Mouse (Mus musculus): ENCODE results near the gene Plek.
"Not testable (repeated sequence)": the region's sequence is repeated elsewhere in the genome, so short reads cannot be mapped to it uniquely, and the experiment has no call there.

The Plek gene

DNA sequence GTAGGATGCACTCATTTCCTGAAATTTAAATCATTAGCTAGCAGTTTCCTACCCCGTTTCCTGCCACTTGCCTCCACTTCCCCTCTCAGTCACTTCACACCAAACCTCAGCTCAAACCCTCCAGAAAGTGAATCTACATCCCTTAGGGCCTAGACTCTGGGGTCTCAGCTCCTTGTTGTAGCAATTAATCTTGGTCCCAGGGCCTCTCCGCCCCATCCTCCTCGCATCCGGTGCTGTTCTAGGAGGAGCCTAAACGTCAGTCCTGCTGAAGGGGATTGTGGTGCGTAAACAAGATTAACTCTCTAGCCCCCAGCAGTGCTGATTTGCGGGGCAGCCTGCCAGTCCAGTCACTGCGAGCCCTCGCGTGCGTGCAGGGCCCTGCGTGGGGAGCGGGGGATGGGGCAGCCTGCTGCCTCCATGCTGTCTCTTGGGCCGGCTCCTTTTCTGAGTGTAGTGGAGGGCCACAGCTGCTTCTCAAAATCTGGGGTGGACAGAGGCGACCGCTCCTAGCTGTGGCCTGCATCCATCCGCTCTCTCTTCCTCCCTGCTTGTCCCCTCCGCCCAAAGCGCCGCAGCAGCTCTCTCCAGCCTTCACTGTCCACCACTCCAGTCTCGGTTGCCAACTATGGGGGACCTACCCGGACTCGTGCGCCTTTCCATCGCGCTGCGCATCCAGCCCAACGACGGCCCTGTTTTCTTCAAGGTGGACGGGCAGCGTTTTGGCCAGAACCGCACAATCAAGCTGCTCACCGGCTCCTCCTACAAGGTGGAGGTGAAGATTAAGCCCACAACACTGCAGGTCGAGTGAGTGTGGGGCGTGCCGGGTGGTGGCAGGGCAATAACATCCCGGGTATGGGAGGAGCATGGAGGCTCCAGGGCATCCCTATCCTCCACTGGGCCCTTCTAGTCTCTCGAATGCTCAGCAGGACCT, at the start of gene Plek, which contains the start of gene Cnrip1:
Gene Plek, minus strand, starts transcription at position 837 of the 931 bp plus-strand sequence.
Gene Cnrip1, plus strand, starts transcription at position 42 of the 931 bp plus-strand sequence.
- peak; percentile 36 for DNase-seq (ENCODE audit: low read depth, low spot score)

DNA sequence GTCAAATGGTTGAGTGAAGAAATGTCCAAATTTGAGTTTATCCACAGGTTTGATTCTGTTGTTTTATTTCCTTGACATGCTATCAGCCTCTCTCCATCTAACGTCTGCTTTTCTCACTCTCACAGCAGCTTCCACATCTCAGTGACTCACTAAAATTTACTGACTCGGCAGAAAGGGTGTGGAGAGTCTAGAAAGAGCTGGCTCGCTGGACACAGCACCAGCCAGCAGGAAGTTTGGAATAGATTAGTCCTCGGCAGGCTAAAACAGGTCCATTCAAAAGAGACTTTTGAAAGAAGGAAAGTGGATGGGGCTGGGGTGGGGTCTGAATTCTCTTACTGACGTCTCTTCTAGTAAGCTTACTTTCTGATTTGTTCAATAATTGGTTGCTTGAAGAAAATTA, 33.9 kb upstream of the Plek start:
- DNase-seq (ENCODE audit: low read depth, low spot score): no peak

DNA sequence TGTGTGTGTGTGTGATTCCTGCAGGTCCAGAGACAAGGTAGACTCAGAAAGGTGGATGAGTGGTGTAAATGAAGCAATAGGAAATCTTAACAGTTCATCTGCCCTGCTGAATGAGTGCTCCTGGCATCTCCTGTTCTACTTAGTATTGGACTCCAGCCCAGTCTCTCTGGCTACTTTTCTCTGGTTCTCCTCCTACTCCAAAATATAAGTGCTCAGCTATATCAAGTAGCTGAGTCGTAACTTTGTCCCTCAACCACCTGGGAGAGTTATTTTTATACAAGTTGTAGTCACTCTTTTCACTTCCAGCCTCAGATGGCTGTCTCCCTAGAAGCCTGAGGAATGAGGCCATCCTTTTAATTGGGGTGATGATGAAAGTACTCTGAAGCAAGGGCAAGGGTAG, 31.7 kb upstream of the Plek start:
- DNase-seq (ENCODE audit: low read depth, low spot score): no peak

DNA sequence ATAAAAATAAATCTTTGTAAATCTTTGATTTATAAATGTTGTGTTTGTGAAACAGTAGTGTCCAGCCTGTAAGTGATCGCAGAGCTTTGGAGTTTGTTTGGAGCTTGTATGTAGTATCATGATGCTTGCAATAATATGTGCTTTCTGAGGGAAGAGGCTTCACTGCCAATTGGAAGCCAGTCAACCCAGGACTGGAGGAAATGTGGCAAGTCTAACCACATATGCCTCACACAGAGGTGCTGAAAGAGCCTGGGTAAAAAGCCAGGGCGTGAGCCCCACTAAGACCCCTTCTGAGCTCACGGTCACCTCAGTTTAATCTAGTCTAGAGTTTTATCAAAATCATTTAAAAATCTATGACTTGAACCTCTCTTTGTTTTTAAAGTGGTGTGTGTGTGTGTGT, 31.3 kb upstream of the Plek start:
- DNase-seq (ENCODE audit: low read depth, low spot score): no peak

DNA sequence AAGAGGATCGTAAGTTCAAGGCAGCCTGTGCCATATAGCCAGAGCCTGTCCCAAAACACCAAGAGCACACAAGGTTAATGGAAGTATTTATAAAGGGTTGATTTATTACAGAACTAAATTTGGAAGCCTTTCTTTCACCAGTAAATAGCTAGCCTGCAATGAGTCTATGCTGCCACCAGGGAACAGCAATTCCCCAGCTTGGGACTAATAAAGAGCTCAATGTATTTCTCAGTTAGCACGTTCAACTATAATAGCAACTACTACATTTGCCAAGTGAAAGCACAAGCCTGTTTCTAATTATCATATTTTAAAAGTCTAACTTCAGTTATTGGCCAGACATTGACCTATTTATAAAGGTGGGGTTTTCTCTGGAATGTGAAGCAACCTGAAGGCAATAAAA, 30.8 kb upstream of the Plek start:
- DNase-seq (ENCODE audit: low read depth, low spot score): peak; percentile 5

DNA sequence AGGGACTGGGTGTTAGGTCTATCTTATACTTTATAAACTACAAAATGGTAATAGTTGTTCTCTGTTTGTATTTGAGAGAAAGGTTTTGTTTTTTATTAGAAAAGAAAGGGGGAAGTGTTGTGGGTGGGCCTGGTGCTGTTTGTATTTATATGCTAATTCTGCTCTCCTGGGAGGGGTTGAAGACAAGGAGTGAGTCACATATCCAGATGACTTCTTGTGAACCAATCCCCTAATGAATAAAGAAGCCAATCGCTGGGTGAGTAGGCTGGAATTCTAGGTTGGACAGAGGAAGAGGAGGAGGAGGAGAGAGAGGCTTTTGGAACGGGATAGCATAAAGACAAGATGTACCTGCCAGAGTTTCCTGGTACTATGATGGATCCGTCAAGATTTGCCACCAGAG, 29.9 kb upstream of the Plek start:
- DNase-seq (ENCODE audit: low read depth, low spot score): no peak

DNA sequence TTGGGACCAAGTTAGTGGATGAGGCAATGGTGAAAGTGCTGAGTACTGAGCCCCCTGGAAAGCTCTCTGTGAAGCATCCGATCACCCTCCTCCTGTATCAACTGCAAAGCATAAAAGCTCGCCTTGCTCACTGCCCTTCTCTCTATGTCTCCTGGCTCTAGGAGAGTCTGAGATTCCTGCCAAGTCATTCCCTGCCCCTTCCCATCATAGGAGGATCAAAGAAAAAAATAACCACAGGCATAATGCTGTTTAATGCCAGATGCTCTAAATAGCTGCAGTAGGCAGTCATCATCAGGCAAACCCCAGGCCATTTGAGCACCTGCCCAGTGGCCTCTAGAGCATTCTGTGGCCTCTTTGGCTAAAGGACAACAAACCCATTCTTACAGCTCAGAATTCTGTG, 23.5 kb upstream of the Plek start:
- no peak for DNase-seq (ENCODE audit: low read depth, low spot score)

DNA sequence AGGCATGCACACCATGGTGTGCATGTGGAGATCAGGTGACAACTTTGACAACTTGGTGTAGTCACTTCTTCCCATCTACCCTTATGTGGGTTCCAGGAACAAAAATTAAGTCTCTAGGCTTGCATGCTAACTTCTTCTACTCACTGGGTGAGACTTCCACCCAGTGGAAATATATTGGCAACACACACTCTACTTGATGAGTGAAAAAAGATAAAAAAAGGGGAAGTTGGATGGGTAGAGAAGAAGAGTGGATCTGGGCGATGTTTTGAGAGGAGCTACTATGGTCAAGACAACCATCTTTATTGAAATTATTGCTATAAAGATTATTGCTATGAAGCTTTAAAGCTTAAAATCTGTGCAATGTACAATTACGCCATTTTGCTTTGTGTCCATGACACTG, 17.2 kb upstream of the Plek start:
- DNase-seq (ENCODE audit: low read depth, low spot score): not testable (repeated sequence)

DNA sequence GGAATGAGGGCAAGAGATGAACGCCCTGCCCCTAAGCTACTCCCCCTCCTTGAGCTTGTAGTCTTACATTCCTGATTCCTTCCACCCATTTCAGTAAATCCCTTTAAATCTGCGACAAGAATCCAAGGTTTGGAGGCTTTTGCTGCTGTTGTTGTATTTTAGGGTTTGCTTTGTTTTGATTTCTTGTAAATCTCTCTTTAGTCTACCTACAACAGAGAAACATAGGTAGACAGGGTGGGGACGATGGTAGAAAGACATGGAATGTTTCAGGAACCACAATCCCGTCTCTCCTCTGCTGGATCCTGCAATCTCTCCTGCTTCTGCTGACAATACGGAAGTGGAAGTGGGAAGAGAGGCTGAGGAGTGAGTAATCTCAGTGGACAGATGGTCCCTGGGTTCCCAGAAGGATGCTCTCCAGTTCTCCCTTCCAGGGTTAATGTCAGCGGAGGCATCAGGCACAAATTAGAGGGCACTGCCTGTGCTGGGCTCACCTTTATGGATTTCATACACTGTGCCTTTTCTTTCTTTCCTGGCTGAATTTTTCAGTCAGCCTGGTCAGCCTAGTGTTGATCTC, 382 bp upstream of the Plek start:
- no peak for DNase-seq (ENCODE audit: low read depth, low spot score)

DNA sequence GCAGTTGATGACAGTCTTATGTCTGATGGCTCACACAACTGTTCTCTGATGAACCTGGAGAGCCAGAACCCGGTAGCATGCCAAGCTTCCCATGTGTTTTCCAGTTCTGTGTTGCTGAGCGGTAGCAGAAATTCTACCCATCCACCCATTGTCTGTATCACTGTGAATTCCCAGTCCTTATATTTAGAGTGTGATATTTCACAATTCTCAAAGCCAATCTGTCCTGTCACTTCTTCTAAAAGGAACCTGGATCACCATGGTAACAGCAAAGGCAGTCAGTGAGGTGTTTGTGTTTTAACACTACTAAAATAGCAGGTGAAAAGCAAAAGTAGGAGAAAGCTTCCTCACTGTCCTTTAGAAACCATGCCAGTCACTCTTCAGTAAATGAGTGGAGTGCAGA, 6.4 kb downstream of the Plek start:
- DNase-seq (ENCODE audit: low read depth, low spot score): no peak

DNA sequence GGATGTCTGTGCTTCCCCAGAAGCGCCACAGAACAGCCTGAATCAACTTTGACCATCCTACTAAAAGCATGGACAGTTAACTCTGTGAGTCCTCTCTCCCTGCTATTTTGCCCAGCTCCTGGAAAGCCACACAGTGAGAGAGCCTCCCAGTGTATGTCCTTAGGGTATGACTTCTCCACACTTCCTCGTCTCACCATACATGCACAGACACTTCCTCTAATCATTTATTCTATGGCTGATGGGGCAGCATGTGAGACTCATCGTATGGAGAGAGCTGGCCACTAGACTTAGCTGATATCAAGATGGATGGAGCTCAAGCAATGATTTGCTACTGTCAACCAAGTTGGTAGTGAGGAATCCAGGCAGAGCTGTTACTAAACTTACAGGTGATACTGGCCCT, 28.2 kb downstream of the Plek start:
- no peak for DNase-seq (ENCODE audit: low read depth, low spot score)

DNA sequence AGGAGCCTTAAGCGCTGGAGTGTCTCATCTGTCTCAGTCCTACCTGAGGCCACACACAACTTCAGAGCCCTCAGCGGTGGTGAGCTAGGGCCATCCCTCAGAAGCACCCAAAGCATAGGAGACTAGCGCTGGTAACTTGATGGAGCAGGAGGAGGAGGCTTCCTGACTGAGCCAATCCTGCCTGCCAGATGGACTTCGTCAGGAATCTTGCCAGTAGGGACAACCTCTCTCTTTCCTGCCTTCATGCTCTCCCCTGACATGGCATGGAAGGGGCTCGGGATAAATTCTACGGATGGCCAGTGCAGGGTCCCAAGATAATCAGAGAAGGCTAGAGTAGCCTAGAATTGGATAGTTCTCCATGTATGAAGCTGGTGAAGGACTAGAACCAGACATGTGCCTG, 29.0 kb downstream of the Plek start:
- no peak for DNase-seq (ENCODE audit: low read depth, low spot score)

DNA sequence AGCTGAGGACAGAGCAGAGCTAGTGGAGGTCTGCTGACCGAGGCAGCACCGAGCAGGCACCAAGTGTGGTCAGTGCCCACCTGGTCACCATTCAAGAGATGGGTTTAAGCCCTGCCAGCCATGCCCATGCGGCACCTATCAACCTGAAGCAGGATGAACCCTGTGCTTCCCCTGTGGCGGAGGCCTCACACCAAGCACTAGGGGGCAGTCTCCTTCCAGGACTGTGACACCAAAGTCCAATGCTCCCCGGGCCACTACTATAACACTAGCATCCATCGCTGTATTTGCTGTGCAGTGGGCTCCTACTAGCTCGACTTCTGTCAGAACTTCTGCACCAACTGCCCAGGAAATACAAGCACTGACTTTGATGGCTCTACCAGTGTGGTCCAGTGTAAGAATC, 32.9 kb downstream of the Plek start:
- peak; percentile 3 for DNase-seq (ENCODE audit: low read depth, low spot score)

DNA sequence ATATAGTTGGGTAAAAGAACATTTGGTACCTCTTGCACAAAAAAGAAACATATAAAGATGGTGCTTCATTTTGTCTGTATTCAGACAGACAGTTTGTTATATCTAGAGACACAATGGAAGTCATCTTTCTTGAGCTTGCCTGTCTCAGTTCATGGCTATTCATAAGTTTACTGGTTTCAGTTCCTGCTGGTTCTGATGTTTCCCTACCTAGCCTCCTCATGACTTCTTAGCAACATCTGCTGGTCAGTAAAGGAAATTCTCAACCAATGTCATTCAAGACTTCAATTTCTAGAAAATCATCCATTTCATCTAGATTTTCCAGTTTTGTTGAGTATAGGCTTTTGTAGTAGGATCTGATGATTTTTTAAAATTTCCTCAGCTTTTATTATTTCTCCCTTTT, 39.2 kb downstream of the Plek start:
- DNase-seq (ENCODE audit: low read depth, low spot score): no peak

DNA sequence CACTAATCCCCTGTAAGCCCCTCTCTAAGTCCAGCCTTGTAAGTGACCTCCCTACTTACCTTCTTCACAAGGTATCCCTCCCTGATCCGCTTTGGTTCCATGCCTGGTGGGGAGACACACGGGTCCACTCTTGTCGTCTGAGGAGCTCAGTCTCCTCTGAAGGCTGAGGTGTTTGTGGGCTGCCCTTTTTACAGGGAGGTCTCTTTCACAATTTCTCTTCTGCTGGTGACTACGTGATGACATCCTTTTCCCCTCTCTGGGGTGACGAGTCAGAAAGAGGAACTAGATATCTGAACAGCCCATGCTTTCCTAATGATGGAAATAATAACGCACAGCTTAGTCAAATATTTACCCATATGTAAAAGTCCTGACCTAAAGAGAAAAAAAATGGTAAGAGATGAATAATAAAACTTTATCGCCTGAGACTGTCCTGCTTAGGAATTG, 43.7 kb downstream of the Plek start:
- DNase-seq (ENCODE audit: low read depth, low spot score): peak; percentile 14

DNA sequence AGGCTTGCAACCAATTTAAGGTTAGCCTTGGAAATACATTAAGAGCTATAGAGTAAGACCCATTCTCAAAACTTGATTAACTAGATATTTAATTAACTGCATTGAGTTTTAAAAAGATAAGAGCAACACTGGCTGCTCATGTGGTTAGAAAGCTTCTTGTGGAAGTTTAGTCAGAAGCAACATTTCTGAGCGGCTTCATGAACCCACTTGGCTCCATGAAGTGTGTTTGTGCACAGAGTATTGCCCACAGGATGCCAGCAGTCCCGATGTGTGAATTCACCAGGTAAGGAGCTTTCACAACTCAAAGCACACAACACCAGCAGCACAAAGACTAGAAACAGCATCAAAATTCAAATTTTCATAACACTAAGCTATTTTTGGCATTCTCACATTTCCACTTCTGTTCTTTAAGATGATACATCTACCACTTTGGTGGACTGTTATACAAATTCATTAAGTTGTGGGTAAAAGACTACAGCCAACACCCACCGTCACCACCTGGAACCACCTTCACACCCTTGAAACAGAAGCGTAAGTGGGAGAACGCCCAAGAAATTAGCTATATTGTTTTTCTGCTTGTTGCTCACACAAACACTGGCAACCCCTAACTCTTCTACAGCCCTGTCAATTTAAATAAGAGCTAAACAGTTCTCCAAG, 44.5 kb downstream of the Plek start:
- no peak for DNase-seq (ENCODE audit: low read depth, low spot score)

DNA sequence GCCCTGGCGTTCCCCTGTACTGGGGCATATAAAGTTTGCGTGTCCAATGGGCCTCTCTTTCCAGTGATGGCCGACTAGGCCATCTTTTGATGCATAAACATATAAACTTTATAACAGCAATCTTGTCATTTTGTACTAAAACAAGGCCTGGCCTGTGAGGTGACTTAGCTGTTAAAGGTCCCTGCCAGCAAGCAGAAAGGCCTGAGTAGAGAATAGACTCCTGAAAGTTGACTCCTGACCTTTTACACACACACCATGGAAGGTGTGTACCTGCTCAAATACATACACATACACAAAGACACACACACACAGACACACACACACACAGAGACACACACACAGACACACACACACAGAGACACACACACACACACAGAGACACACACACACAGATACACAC, 45.7 kb downstream of the Plek start:
- DNase-seq (ENCODE audit: low read depth, low spot score): not testable (repeated sequence)

DNA sequence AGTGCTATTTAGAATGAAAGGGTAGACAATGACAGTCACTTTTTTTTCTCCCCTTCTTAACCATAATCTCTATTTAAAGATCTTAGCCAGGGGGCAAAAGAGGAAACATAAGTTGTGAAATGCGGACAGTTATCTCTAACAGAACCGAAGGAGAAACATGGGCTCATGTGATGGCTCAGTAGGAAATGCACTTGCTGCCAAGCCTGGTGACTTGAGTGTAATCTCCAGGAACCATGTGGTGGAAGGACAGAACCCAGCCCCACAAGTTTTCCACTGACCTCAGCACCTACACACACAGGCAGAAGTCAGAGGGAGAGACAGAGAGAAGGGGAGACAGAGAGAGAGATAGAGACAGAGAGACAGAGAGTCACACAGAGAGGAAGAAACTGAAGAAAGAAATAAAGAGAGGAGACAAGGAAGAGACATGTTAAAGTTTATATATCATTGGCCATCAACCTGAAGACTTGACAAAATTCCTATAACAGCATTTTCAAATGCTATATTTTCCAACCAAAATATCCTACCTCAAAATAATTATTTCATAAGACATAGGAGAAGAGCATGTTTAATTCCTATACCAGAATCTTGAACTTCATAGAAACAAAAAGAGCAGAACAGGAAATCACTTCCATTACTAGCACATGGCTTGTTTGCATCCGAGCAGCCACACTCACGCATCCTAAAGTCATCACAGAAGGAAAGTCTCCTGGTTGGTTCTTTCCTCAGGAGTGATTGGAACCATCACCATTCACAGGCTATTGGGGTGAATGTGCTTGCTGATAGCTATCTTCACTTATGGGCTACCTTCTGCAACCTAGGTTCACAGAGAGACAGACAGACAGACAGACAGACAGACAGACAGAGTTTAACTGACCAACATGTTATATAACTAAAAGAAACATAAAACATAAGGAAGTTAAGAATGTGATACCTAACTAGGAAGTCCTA, 47.0 kb downstream of the Plek start:
- no peak for DNase-seq (ENCODE audit: low read depth, low spot score)

DNA sequence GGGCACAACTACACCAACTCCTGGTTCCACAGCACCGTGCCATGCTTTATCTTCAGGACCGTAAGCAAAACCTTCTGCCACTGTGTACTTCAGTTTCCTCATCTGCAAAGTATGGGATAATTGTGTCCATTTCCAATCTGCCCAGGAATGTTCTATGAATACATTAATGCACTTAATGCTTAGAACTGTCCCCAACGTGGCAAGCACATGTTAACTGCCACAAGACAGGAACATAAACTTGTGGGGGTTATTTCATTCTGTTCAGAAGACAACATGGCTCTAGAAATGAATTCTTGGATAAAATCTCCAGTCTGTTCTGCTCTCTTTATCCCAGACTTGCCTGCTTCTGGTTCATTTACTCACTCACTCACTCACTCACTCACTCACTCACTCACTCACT, 48.4 kb downstream of the Plek start:
- no peak for DNase-seq (ENCODE audit: low read depth, low spot score)

DNA sequence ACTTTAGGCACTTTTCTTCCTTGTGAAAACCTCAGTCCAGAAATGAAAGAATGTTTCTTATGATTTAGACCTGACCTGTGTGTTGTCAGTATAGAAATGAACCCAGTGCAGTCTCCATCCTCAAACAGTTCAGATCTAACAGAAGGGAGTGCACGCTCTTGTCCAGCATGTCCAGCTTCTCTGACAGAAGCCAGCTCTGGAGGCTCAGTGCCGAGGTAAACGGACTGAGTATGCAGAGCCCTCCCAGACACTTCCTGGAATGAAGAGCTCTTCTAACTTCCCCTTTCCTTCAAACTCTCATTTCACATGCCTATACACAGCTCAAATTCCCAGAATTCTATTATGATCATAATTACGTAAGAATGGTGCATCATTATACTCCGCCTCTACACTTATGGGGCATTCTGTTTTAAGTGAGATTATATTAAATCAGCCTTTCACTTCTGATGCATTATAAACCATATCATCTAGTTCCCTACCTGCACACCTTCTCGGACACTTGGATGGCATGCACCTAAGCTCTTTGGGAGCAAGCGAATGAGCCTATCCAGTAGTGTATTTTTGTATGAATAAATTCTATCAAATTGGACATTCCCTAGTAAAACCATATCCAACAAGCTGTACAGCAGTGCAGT, 49.3 kb downstream of the Plek start:
- DNase-seq (ENCODE audit: low read depth, low spot score): no peak
